Mouse (Mus musculus): ENCODE data around the gene Ankmy2.

DNA sequence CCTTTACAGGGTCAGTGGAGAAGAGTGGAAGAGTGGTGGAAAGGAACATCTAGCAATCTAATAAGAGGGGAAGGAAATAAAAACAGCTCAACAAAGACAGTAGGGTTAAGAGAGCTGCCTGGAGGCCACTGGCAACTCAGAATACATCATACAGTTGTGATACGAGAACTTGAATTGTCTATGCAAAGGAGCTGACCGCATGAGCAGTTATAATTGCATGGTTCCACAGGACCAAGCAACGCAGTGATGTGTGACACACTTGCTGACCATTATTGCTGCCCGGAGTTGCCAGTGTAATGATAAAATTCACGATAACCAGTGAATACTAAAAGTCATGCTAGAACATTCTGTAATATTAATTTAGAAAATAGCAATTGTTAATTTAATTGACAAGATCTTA lies 30.9 kb upstream of the Ankmy2 start:
- no peak for TF ChIP-seq POLR2A (IDR thresholded peaks at IDR 0.05; ENCODE audit: borderline replicate concordance, control insufficient read depth, low read depth, low read length)
- no peak for TF ChIP-seq CTCF (IDR thresholded peaks at IDR 0.05; ENCODE audit: control insufficient read depth, insufficient read depth, low read length)

Measured in bone marrow, adult 2 months (tissue).